Mouse (Mus musculus) activated CD4-positive, CD25-positive, alpha-beta regulatory T cell, adult 4 months (primary cell): ENCODE results near the gene Ces4a. TPM values are rescaled to one million over a fixed set of nuclear protein-coding genes. Genes with fewer than 3 reads are reported as not detected.
A peak's percentile ranks its signal among the peaks of the same experiment; 100 is the strongest.
"Not testable (repeated sequence)": the region's sequence is repeated elsewhere in the genome, so short reads cannot be mapped to it uniquely, and the experiment has no call there.

Experiments used
- ATAC-seq: one replicate; pipeline ENCODE4 v1.8.0; 2017
- polyA plus RNA-seq, 2 experiments: library from polyadenylated mRNA; unstranded; fragments of 100-300 nt; shearing (Covaris generic); gene quantifications; one replicate each; pipeline ENCODE4 v1.2.1; 2017

Ces4a gene
- not detected for polyA plus RNA-seq

GRCm38 (mm10) chr8:105131509-105131908, at the start of gene Ces4a:
Gene Ces4a, plus strand, starts transcription at chr8:105131800.
- no peak for ATAC-seq

- ATAC-seq, result no peak
These were observed 48.0 kb upstream of the Ces4a start, which contains the start of gene Ces3b for GRCm38 (mm10) chr8:105083449-105084050. Gene Ces3b, plus strand, starts transcription at chr8:105083753.

- not testable (repeated sequence) for ATAC-seq
These were observed 43.4 kb upstream of the Ces4a start for GRCm38 (mm10) chr8:105088166-105088565.

- no peak for ATAC-seq
These were observed 43.0 kb upstream of the Ces4a start for GRCm38 (mm10) chr8:105088581-105088980.

GRCm38 (mm10) chr8:105093992-105094391, 37.6 kb upstream of the Ces4a start:
- no peak for ATAC-seq

GRCm38 (mm10) chr8:105102101-105102785, 29.4 kb upstream of the Ces4a start:
- ATAC-seq, result not testable (repeated sequence)

- not testable (repeated sequence) for ATAC-seq
These were observed 27.9 kb upstream of the Ces4a start for GRCm38 (mm10) chr8:105103701-105104100.

- ATAC-seq, result no peak
These were observed 27.4 kb upstream of the Ces4a start for GRCm38 (mm10) chr8:105104220-105104619.

GRCm38 (mm10) chr8:105129864-105130263, 1.7 kb upstream of the Ces4a start:
- no peak for ATAC-seq

GRCm38 (mm10) chr8:105138423-105138822, 6.8 kb downstream of the Ces4a start:
- peak; percentile 46 for ATAC-seq

- no peak for ATAC-seq
These were observed 10.8 kb downstream of the Ces4a start for GRCm38 (mm10) chr8:105142395-105142794.

- ATAC-seq, result no peak
These were observed 20.1 kb downstream of the Ces4a start for GRCm38 (mm10) chr8:105151654-105152053.

GRCm38 (mm10) chr8:105152623-105153398, 21.2 kb downstream of the Ces4a start:
- ATAC-seq, result no peak

GRCm38 (mm10) chr8:105154316-105154715, 22.7 kb downstream of the Ces4a start:
- ATAC-seq, result no peak

- ATAC-seq, result no peak
These were observed 23.6 kb downstream of the Ces4a start for GRCm38 (mm10) chr8:105155091-105155745.

GRCm38 (mm10) chr8:105157555-105157954, 26.0 kb downstream of the Ces4a start:
- peak; percentile 54 for ATAC-seq

GRCm38 (mm10) chr8:105158084-105158483, 26.5 kb downstream of the Ces4a start:
- no peak for ATAC-seq

GRCm38 (mm10) chr8:105161121-105161652, 29.6 kb downstream of the Ces4a start:
- no peak for ATAC-seq

- no peak for ATAC-seq
These were observed 32.8 kb downstream of the Ces4a start for GRCm38 (mm10) chr8:105164272-105164902.

GRCm38 (mm10) chr8:105165191-105165590, 33.6 kb downstream of the Ces4a start:
- no peak for ATAC-seq

- ATAC-seq, result no peak
These were observed 35.5 kb downstream of the Ces4a start for GRCm38 (mm10) chr8:105167116-105167515.

- ATAC-seq, result no peak
These were observed 38.0 kb downstream of the Ces4a start for GRCm38 (mm10) chr8:105169582-105169981.
